Mouse (Mus musculus) liver, postnatal 0 days (tissue): ENCODE data around the gene Cbx7.

Experiments
- CTCF ChIP-seq: sonication (generic); IDR thresholded peaks from 2 replicates; pipeline ENCODE4 v1.5.1; 2016; ENCODE audit warnings: antibody characterized with exemption, low read depth
- EP300 ChIP-seq: IDR thresholded peaks from 2 replicates; pipeline ENCODE4 v1.6.1; 2016; ENCODE audit warnings: antibody characterized with exemption, low read depth, mild to moderate bottlenecking

- TF ChIP-seq CTCF (no peak), EP300 (no peak)
Observed at GRCm38 (mm10) chr15:79939913-79940312, 31.0 kb downstream of the Cbx7 start.
